Mouse (Mus musculus) forebrain, embryonic 15.5 days (tissue): Measurements from ENCODE around the gene Map3k21. TPM values are rescaled to one million over a fixed set of nuclear protein-coding genes. Genes with fewer than 3 reads are reported as not detected.

Source experiments
- ATAC-seq: fragments of 200-750 bp; cut with Nextera tagmentation; replicated peaks from 2 replicates; pipeline ENCODE4 v1.8.0; 2017; ENCODE audit warnings: mild to moderate bottlenecking, moderate TSS enrichment, moderate library complexity
- H3K27ac ChIP-seq: fragments of 300-500 bp; sonication (generic); replicated peaks from 2 replicates; pipeline ENCODE4 v1.5.1; 2015; ENCODE audit warnings: mild to moderate bottlenecking, inconsistent platforms
- H3K27me3 ChIP-seq: fragments of 300-500 bp; sonication (generic); 2 replicates; pipeline ENCODE4 v1.6.1; 2015; ENCODE audit warnings: inconsistent platforms
- H3K36me3 ChIP-seq: fragments of 300-500 bp; sonication (generic); 2 replicates; pipeline ENCODE4 v1.6.1; 2015; ENCODE audit warnings: mild to moderate bottlenecking, inconsistent platforms
- H3K4me1 ChIP-seq: fragments of 300-500 bp; sonication (generic); 2 replicates; pipeline ENCODE4 v1.6.1; 2015; ENCODE audit warnings: inconsistent platforms
- H3K4me2 ChIP-seq: fragments of 300-500 bp; sonication (generic); replicated peaks from 2 replicates; pipeline ENCODE4 v1.6.1; 2015; ENCODE audit warnings: mild to moderate bottlenecking, inconsistent platforms
- H3K4me3 ChIP-seq: fragments of 300-500 bp; sonication (generic); 2 replicates; pipeline ENCODE4 v1.5.1; 2015; ENCODE audit warnings: mild to moderate bottlenecking, inconsistent platforms
- H3K9ac ChIP-seq: fragments of 300-500 bp; sonication (generic); replicated peaks from 2 replicates; pipeline ENCODE4 v1.6.1; 2015; ENCODE audit warnings: mild to moderate bottlenecking, inconsistent platforms
- H3K9me3 ChIP-seq: fragments of 300-500 bp; sonication (generic); 2 replicates; pipeline ENCODE4 v1.6.1; 2016; ENCODE audit warnings: inconsistent platforms
- WGBS: fragments of 180-500 bp; shearing (Covaris S2); methylation state at CpG from one replicate; pipeline ENCODE4 v1.1.7; 2015; ENCODE audit warnings: mixed read lengths; 5-methylcytosine and 5-hydroxymethylcytosine counted together
- polyA plus RNA-seq: library from polyadenylated mRNA; unstranded; fragments of >200 nt; fragmentation: Nextera tagmentation; extraction: Ambion mirVana; gene quantifications from 2 replicates; pipeline ENCODE4 v1.2.1, GENCODE M21; 2015

Gene Map3k21
- polyA plus RNA-seq, 1 experiment from 2014 or later = 0.20 TPM

DNA sequence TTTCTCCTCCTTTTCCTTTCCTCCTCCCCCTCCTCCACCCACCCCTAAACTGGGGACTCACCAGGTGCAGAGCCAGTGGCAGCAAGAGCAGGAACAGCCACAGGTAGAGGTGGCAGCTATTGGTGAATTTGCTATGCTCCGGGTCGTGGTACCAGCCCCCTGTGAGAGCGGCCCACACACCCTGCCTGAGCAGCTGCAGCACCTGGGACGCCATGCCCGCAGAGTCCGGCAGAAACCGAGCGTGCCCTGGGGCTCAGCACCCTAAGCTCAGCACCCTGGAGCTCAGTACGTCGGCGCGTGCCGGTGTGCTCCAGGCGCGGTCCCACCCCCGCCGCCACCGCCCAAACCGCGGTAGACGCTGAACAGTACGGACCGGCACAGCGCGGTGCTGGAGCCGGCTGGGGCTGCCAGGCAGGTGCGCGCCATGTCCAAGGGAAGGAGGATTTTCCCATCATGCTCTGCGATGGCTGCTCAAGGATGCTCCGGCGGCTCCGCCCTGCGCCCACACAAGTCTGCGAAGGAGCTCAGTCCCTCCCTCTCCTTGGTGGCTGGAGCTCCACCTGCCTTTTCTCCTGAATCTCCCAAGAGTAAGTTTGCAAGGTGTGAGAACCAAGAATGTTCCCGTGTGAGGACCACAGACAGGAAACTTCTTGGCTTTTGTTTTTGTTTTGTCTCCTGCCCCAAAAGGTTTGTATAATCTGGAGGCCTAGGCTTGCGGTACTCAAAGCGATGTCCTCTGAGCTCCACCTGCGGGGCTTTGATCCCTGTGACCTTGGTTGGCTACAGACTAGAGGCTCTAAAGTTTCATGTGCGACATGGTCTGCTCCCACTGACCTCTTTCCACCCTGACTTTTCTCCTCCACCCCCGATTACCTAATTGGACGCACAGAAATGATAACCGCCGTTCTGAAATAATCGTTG lies 12.1 kb upstream of the Map3k21 start, which contains the start of gene Pcnx2:
Gene Pcnx2 (minus strand): TSS at position 450 of the 921 bp plus-strand sequence.
- no peaks in the 10 kb centered on the region for H3K36me3 ChIP-seq
- peak within 1 kb of the TSS; percentile 71 for H3K9ac ChIP-seq
- peak; percentile 89 for ATAC-seq
- H3K4me3 ChIP-seq = peak within 1 kb of the TSS; percentile 64
- peaks cover 21% of the 10 kb centered on the region for H3K4me1 ChIP-seq
- no peaks in the 10 kb centered on the region for H3K9me3 ChIP-seq
- H3K27me3 ChIP-seq = 0 out of 2 replicates have a peak, but pooled peaks cover 4% of the 10 kb centered on the region
- WGBS = 3% methylated on average over 43 of the region's 44 CpGs
- H3K4me2 ChIP-seq = peak within 1 kb of the TSS; percentile 73
- H3K27ac ChIP-seq = peak within 1 kb of the TSS; percentile 75

DNA sequence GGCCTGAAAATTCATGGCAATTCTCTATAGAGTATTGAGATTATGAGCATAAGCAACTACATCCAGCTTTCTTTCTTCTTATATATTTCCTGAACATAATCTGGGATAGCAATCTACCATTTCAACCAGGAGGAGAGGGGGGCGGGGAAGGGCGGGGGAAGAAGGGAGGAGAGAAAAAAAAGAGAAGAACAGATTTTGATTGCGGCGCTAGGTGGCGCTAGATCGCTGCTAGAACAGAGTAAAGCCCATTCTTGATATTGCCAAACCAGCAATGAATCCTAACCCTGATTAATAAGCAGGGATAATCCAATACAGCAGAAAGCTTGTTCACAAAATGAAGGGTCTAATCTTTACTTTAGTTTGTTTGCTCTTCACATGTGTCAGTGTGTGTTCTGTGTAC lies 11.4 kb upstream of the Map3k21 start:
- 0% methylated on average over 6 of the region's 6 CpGs for WGBS
- Histone ChIP-seq H3K4me1 (peaks cover 21% of the 10 kb centered on the region), H3K27ac (peak overlapping the region; percentile 75), H3K36me3 (no peaks in the 10 kb centered on the region), H3K4me2 (peak overlapping the region; percentile 73), H3K9ac (peak overlapping the region; percentile 71), H3K9me3 (no peaks in the 10 kb centered on the region), H3K4me3 (peak overlapping the region; percentile 64), H3K27me3 (0 out of 2 replicates have a peak, but pooled peaks cover 4% of the 10 kb centered on the region)
- ATAC-seq = 0 out of 2 replicates have a peak, but pooled peaks have one; percentile 20

DNA sequence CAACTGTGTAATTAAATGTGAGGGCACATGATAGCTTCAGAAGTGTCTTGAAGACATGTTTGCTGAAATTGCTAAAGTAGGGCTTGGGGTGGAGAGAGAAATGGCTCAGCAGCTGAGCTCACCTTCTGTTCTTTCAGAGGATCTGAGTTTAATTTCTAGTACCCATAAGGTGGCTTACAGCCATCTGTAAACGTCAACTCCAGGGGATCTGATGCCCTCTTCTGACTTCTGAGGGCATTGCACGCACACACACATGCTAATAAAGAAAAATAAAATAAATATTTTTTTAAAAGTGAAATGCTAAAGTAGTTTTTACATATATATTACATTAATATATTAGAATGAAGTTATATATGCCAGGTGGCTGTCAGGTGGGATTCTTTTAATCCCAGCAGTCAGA lies 9.1 kb upstream of the Map3k21 start:
- H3K27ac ChIP-seq = no peak overlapping the region
- H3K4me2 ChIP-seq = no peak overlapping the region
- no peak overlapping the region for H3K4me3 ChIP-seq
- H3K9ac ChIP-seq = no peak overlapping the region
- no peaks in the 10 kb centered on the region for H3K36me3 ChIP-seq
- no peak for ATAC-seq
- no peaks in the 10 kb centered on the region for H3K9me3 ChIP-seq
- 27% methylated on average over 2 of the region's 2 CpGs for WGBS
- peaks cover 21% of the 10 kb centered on the region for H3K4me1 ChIP-seq
- H3K27me3 ChIP-seq = 0 out of 2 replicates have a peak, but pooled peaks cover 8% of the 10 kb centered on the region

DNA sequence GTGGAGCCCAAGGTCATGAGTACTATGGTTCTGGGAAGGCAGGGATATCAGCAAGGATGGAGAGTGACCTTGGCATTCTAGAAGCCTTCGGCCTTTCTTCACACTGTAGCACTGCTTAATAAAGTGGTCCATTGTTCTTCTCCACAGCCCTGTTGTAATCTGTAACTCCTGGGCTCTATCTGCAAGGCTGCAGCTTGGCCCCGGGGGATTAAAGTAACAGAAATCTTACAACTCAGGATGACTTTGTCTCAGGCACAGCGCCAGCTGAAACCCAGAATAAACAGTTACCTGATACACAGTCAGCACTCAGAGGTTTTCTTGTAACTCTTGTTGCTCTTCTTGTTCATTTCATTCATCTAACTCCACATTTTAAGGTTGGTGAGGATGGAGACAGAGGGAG lies 7.7 kb upstream of the Map3k21 start:
- ATAC-seq = no peak
- Histone ChIP-seq H3K4me1 (peaks cover 13% of the 10 kb centered on the region), H3K9me3 (no peaks in the 10 kb centered on the region), H3K9ac (no peak overlapping the region), H3K4me2 (no peak overlapping the region), H3K36me3 (no peaks in the 10 kb centered on the region), H3K27me3 (0 out of 2 replicates have a peak, but pooled peaks cover 4% of the 10 kb centered on the region), H3K27ac (no peak overlapping the region), H3K4me3 (no peak overlapping the region)
- 39% methylated on average over 3 of the region's 3 CpGs for WGBS

DNA sequence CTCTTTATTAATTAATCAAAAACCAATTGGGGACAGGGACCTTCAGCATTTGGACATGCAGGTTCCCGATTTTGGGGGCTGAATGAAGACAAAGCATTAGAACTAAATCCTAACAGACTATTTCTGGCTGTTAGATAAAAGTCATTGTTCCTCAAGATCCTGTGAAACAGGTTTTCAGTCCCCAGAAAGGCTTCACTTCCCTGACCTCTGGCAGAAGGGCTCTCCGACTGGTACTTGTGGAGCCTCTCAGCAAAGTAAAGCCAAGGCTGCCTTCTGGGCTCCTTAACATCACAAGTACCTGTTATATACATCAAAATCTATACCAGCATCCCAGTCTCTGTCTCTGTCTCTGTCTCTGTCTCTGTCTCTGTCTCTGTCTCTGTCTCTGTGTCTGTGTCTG lies 4.9 kb upstream of the Map3k21 start:
- H3K4me3 ChIP-seq = no peak overlapping the region
- no peak for ATAC-seq
- WGBS = 71% methylated on average over 2 of the region's 2 CpGs
- peaks cover 7% of the 10 kb centered on the region for H3K4me1 ChIP-seq
- H3K27ac ChIP-seq = no peak overlapping the region
- peaks cover 24% of the 10 kb centered on the region for H3K27me3 ChIP-seq
- H3K4me2 ChIP-seq = no peak overlapping the region
- H3K36me3 ChIP-seq = no peaks in the 10 kb centered on the region
- H3K9me3 ChIP-seq = no peaks in the 10 kb centered on the region
- H3K9ac ChIP-seq = no peak overlapping the region

DNA sequence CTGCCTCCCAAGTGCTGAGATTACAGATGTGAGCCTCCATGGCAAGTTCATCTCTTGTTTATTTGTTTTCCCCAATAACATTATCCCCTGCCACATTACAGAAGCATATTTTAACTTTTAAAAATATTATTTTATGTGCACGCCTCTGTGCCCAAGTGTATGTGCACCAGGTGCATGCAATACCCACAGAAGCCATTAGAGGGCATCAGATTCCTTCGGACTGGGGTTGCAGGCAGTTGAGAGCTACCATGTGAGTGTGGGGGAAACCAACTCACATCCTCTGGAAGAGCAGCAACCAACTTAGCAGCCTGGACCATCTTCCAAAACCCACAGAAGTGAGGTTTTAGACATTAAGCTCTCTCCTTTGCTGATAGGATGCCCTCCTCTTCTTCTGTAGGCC lies 2.9 kb upstream of the Map3k21 start:
- 80% methylated on average over 2 of the region's 2 CpGs for WGBS

DNA sequence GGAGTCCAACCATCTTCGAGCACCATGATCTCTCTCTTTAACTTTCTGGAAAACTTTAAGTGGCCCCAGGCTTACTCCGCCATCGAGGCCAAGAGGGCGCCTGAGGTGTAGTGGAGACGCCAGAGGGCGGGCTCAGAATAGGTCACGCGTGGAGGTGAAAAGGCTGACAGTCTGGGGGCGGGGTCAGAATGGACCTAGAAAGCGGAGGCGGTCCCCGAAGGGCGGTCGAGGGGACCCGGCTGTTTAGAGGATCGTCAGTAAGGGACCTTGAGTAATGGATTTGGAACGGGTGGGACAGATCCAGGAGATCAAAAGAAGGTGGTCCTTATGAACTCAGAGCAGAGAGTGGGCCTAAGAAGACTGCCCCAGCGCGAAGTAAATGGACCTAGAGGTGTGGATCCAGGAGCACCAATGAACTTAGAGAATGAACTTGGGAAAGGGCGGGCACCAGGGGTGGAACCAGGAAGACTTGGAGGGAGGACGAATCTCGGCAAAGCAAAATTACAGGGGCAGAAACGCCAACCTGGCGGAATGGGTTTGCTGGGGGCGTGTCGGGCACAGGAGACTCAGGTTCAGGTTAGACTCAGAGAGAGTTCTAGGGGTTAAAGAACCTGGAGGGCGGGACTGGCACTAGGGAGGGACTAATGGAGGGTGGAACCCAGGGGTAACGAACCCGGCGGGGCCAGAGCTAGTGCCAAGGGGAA lies 437 bp upstream of the Map3k21 start:
- H3K36me3 ChIP-seq = no peaks in the 10 kb centered on the region
- H3K4me1 ChIP-seq = peaks cover 18% of the 10 kb centered on the region
- no peak overlapping the region for H3K9ac ChIP-seq
- H3K4me3 ChIP-seq = peak overlapping the region; percentile 58
- no peaks in the 10 kb centered on the region for H3K9me3 ChIP-seq
- ATAC-seq = no peak
- 4% methylated on average over 30 of the region's 30 CpGs for WGBS
- H3K27me3 ChIP-seq = peaks cover 55% of the 10 kb centered on the region
- no peak overlapping the region for H3K27ac ChIP-seq
- H3K4me2 ChIP-seq = peak overlapping the region; percentile 99

More for the DNA sequence above, 2.9 kb upstream of the Map3k21 start:
- Histone ChIP-seq H3K4me1 (peaks cover 18% of the 10 kb centered on the region), H3K27ac (no peak overlapping the region), H3K9me3 (no peaks in the 10 kb centered on the region), H3K9ac (no peak overlapping the region), H3K27me3 (peaks cover 43% of the 10 kb centered on the region), H3K36me3 (no peaks in the 10 kb centered on the region), H3K4me3 (no peak overlapping the region), H3K4me2 (no peak overlapping the region)
- no peak for ATAC-seq

DNA sequence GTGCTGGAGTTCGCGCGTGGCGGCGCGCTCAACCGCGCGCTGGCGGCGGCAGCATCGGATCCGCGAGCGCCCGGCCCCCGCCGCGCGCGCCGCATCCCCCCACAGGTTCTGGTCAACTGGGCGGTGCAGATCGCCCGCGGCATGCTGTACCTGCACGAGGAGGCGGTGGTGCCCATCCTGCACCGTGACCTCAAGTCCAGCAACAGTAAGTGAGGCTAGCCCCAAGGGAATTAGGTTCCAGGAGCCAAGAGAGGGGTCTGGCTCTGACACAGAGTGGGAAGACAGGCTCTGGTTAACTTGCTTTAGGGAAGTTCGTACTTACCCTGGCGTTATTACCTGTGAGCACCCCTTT lies 955 bp downstream of the Map3k21 start:
- Histone ChIP-seq H3K4me1 (peaks cover 18% of the 10 kb centered on the region), H3K36me3 (no peaks in the 10 kb centered on the region), H3K27me3 (peaks cover 50% of the 10 kb centered on the region), H3K27ac (no peak overlapping the region), H3K9me3 (no peaks in the 10 kb centered on the region), H3K4me3 (peak overlapping the region; percentile 58), H3K9ac (peak overlapping the region; percentile 48), H3K4me2 (peak overlapping the region; percentile 99)
- peak; percentile 46; the same call in 1 of the 2 replicates for ATAC-seq
- 3% methylated on average over 31 of the region's 31 CpGs for WGBS

DNA sequence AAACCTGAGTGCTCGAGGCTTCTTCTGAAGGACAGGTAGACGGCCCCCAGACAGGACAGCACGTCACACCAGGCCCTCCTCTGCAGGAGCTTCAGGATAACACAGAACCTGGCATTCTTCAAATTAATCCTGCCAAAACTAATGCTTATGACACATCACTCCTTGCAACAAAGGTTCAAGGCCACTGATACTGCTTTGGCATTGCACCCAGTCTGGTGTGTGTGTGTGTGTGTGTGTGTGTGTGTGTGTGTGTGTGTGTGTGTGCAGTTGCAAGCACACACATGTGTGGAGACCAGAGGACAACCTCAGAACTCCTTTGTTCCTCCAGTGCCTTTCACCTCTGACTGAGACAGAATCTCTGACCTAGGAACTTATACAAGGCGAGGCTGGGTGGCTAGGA lies 3.0 kb downstream of the Map3k21 start:
- ATAC-seq = no peak
- Histone ChIP-seq H3K9ac (no peak overlapping the region), H3K4me3 (no peak overlapping the region), H3K9me3 (no peaks in the 10 kb centered on the region), H3K4me2 (no peak overlapping the region), H3K27me3 (peaks cover 50% of the 10 kb centered on the region), H3K36me3 (no peaks in the 10 kb centered on the region), H3K27ac (no peak overlapping the region), H3K4me1 (peaks cover 18% of the 10 kb centered on the region)
- WGBS = 81% methylated on average over 4 of the region's 4 CpGs

DNA sequence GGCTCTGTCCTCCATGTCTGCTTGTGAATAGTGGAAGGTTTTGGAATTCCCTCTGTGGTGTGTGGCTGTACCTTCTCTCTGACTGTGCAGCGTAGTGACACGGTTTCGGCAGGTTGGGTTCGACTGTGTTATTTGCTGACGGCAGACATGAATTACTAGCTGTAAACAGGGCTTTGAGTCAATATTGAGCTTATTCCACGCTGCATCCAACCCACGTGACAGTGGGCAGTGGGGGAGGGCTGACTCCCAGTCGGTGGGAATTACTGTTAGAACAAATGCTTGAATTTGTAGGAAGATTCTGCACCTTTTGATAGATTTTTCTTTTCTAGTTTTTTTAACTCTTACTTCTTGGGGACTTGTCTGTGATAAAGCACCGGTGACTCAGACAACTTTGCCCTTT lies 4.1 kb downstream of the Map3k21 start:
- ATAC-seq = no peak
- H3K36me3 ChIP-seq = no peaks in the 10 kb centered on the region
- no peak overlapping the region for H3K4me2 ChIP-seq
- H3K9me3 ChIP-seq = no peaks in the 10 kb centered on the region
- peaks cover 41% of the 10 kb centered on the region for H3K27me3 ChIP-seq
- no peak overlapping the region for H3K9ac ChIP-seq
- 82% methylated on average over 9 of the region's 9 CpGs for WGBS
- H3K27ac ChIP-seq = no peak overlapping the region
- H3K4me1 ChIP-seq = peaks cover 18% of the 10 kb centered on the region
- no peak overlapping the region for H3K4me3 ChIP-seq

DNA sequence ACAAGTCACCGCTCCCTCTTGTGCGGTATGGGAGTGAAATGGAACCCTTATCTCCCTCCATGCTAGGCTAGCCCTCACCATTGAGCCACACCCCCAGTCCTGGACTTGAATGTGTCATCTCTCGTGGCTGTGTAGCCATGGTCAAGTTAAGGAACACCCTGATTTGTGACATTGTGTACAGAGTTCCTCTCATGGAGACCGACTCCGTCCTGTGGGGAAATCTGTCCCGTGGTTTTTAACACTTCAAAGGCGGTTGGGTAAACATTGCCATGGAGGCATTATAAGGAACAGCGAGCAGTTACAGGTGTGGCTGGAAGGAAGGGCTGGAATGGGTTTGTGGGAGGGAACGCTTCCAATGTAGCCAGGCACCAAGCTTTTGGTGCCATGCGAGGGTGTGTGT lies 6.8 kb downstream of the Map3k21 start:
- Histone ChIP-seq H3K36me3 (no peaks in the 10 kb centered on the region), H3K27ac (no peak overlapping the region), H3K4me3 (no peak overlapping the region), H3K9ac (no peak overlapping the region), H3K4me2 (no peak overlapping the region), H3K9me3 (no peaks in the 10 kb centered on the region), H3K27me3 (peaks cover 14% of the 10 kb centered on the region), H3K4me1 (0 out of 2 replicates have a peak, but pooled peaks cover 4% of the 10 kb centered on the region)
- no peak for ATAC-seq
- 78% methylated on average over 10 of the region's 10 CpGs for WGBS

DNA sequence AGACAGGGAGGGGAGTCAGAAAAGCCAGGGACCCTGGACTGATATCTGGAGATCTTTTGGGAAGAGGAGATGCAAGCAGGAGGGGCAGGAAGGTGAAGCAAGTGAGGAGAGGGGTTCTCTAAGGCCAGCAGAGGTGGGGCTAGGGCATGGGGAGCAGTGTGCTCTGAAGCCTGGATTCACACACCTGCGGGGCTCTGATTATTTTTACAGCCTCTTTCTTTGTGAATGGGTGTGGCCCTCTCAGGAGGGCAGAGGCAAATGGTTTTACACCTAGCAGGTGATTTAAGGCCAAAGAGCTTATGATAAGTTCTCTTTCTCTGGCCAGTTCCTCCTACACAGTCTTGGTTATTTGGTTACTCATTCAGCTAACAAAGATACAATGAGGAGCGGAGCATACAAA lies 8.5 kb downstream of the Map3k21 start:
- no peak overlapping the region for H3K4me2 ChIP-seq
- H3K36me3 ChIP-seq = no peaks in the 10 kb centered on the region
- ATAC-seq = no peak
- WGBS = 86% methylated on average over 2 of the region's 2 CpGs
- H3K27ac ChIP-seq = no peak overlapping the region
- H3K9ac ChIP-seq = no peak overlapping the region
- H3K27me3 ChIP-seq = no peaks in the 10 kb centered on the region
- 0 out of 2 replicates have a peak, but pooled peaks cover 4% of the 10 kb centered on the region for H3K4me1 ChIP-seq
- no peak overlapping the region for H3K4me3 ChIP-seq
- H3K9me3 ChIP-seq = no peaks in the 10 kb centered on the region
